Mouse (Mus musculus): Measurements from ENCODE around the gene P2ry1.

DNA sequence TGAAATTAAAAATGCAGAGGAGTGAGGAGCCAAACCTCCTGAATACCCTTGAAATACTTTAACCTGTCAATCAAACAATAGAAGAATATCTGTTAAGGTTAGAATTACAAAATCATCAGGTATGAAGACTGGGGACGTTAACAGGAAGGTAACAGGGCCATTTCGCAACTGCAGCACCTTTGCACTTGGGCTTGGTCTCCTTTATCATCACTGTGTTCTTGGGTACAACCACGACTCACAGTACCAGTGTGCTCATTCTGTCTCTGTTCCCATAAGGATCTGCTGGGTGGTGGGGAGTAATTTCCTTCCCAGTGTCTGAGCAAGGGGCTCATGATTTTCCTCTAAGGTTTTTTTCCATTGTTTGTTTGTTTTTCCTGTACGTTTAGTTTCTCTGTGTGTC is 1.8 kb upstream of the P2ry1 start:
- TF ChIP-seq E2F4 (IDR thresholded peaks at IDR 0.05; ENCODE audit: borderline replicate concordance, low read depth, low read length) (no peak), SMC3 (IDR thresholded peaks at IDR 0.05; ENCODE audit: low read depth, low read length) (no peak), HCFC1 (IDR thresholded peaks at IDR 0.05; ENCODE audit: low read depth, low read length) (no peak), CHD2 (IDR thresholded peaks at IDR 0.05; ENCODE audit: low read length) (no peak), EP300 (IDR thresholded peaks at IDR 0.05; ENCODE audit: low read depth in 1 of 2, low read length in 2 of 2) (no peak), CTCF (IDR thresholded peaks at IDR 0.05 in 2 of 3, conservative IDR thresholded peaks at IDR 0.05 in 1 of 3; ENCODE audit: control insufficient read depth in 1 of 3, insufficient read depth in 1 of 3, low read depth in 2 of 3, low read length in 3 of 3, poor library complexity in 1 of 3, severe bottlenecking in 1 of 3) (no peak), CHD1 (IDR thresholded peaks at IDR 0.05; ENCODE audit: low read depth, low read length) (no peak), MXI1 (IDR thresholded peaks at IDR 0.05; ENCODE audit: low read depth, low read length) (no peak), MYC (IDR thresholded peaks at IDR 0.05; ENCODE audit: low read depth, low read length) (no peak), ZC3H11A (IDR thresholded peaks at IDR 0.05; ENCODE audit: low read depth, low read length) (no peak)

Measured in MEL (cell line).